ENCODE assay signal across 9 mouse cellular contexts in genomic region chr16:33892539-33892938, GRCm38 (mm10).
DNase-seq lines count a peak whose midpoint lies in the region; ATAC-seq and TF ChIP-seq lines count a peak whose summit lies in the region.
"Had no signal": no experiment of that assay in that cellular context is flagged by ENCODE, and none has a peak within 500 bp of the region (broad histone marks: within the 10 kb centered on the region; RNA-seq: fewer than 3 reads in every experiment).

No protein-coding gene starts in this region.

- H3K4me3 ChIP-seq in forebrain, embryonic 12.5 days (replicated peaks) = no peak overlapping the region
- H3K4me3 ChIP-seq in forebrain, postnatal 0 days (ENCODE audit: low read depth, low read length) = no peak overlapping the region

- no peak overlapping the region for H3K9ac ChIP-seq in forebrain, embryonic 12.5 days
- no peak overlapping the region for H3K9ac ChIP-seq in forebrain, postnatal 0 days
- H3K9ac ChIP-seq: liver, embryonic 14.5 days had no signal

- 68% methylated on average over 6 of the region's 6 CpGs for WGBS in forebrain, embryonic 12.5 days
- 48% methylated on average over 6 of the region's 6 CpGs for WGBS in forebrain, postnatal 0 days

- H3K9me3 ChIP-seq in forebrain, embryonic 12.5 days = no peaks in the 10 kb centered on the region
- H3K9me3 ChIP-seq in forebrain, postnatal 0 days (ENCODE audit: low read length) = no peaks in the 10 kb centered on the region

- intact Hi-C loops in left cerebral cortex, postnatal 14 days (cut with DNase I) = loop anchor here (5.0 kb wide), 2 partner anchors 50 to 60 kb away; no protein-coding TSS in a partner anchor

- no peaks in the 10 kb centered on the region for H3K36me3 ChIP-seq in forebrain, embryonic 12.5 days (replicated peaks)
- no peaks in the 10 kb centered on the region for H3K36me3 ChIP-seq in forebrain, postnatal 0 days (ENCODE audit: insufficient read depth)

- no peak overlapping the region for H3K4me2 ChIP-seq in forebrain, embryonic 12.5 days
- H3K4me2 ChIP-seq in forebrain, postnatal 0 days (ENCODE audit: low read depth) = no peak overlapping the region

- no peaks in the 10 kb centered on the region for H3K27me3 ChIP-seq in forebrain, embryonic 12.5 days
- H3K27me3 ChIP-seq in forebrain, postnatal 0 days (ENCODE audit: insufficient read depth, low read length) = no peaks in the 10 kb centered on the region

- H3K4me1 ChIP-seq in forebrain, embryonic 12.5 days = peaks cover 17% of the 10 kb centered on the region
- H3K4me1 ChIP-seq in forebrain, postnatal 0 days (ENCODE audit: insufficient read depth) = 0 out of 2 replicates have a peak, but pooled peaks cover 5% of the 10 kb centered on the region

- ATAC-seq in forebrain, embryonic 12.5 days (ENCODE audit: low FRiP score) = no peak
- no peak for ATAC-seq in forebrain, postnatal 0 days
- ATAC-seq: activated CD4-positive, CD25-positive, alpha-beta regulatory T cell, adult 4 months had no signal

- DNase-seq in Muller cell, postnatal 12 days (ENCODE audit: inconsistent ontology term) = peak; percentile 84
- peak; percentile 72 for DNase-seq in adrenal gland, postnatal 14 days
- DNase-seq in heart, postnatal 4 days = peak; percentile 63
- DNase-seq in lung, adult 18-20 months = peak; percentile 67 to 75
- no peak for DNase-seq in forebrain, postnatal 0 days
- DNase-seq in left cerebral cortex, postnatal 14 days (ENCODE audit: low spot score in 2 of 2) = no peak

- no peak overlapping the region for H3K27ac ChIP-seq in forebrain, embryonic 12.5 days
- H3K27ac ChIP-seq in forebrain, postnatal 0 days (ENCODE audit: low read depth, low read length) = no peak overlapping the region
- H3K27ac ChIP-seq: liver, embryonic 14.5 days had no signal

- no peak for TF ChIP-seq CTCF in forebrain, postnatal 0 days (IDR thresholded peaks at IDR 0.05; ENCODE audit: low read depth)

Comparison
In these comparisons a context has a peak if more than half of its experiments do, and no peak if none do; other contexts are left out.
1. DNase-seq: peak in Muller cell, postnatal 12 days (single experiment), adrenal gland, postnatal 14 days (single experiment), heart, postnatal 4 days (single experiment) and lung, adult 18-20 months (2 of 2); none in forebrain, postnatal 0 days (single experiment) and left cerebral cortex, postnatal 14 days (0 of 2).